Mouse (Mus musculus) heart, postnatal 10 days (tissue): Measurements from ENCODE around the gene Gm20388. TPM values are rescaled to one million over a fixed set of nuclear protein-coding genes. Genes with fewer than 3 reads are reported as not detected.

Source experiments
- DNase-seq, 2 experiments: peaks; one replicate each; pipeline ENCODE4 v3.0.0; 2021
- intact Hi-C: fragments of 180-260 bp; cut with DNase I; formaldehyde crosslinking; loops from one replicate; pipeline ENCODE4 v1.15.1; 2025
- total RNA-seq, 2 experiments: library from RNA; stranded (reverse); gene quantifications; 2 replicates each; pipeline ENCODE4 v1.2.3; 2021

Gm20388 gene
- total RNA-seq, 2 experiments from 2014 or later, result 2.0 to 2.2 TPM

GRCm38 (mm10) chr8:120681113-120681512 lies 770.5 kb downstream of the Gm20388 start:
- DNase-seq, result no peak
- intact Hi-C loops, result loop anchor here (5.0 kb wide), 2 partner anchors 56 to 411 kb away; partner anchors contain the start of gene Irf8

GRCm38 (mm10) chr8:120683602-120684001 lies 773.0 kb downstream of the Gm20388 start:
- peak; percentile 85 to 89 for DNase-seq
- intact Hi-C loops, result loop anchor here (5.0 kb wide), 2 partner anchors 54 to 409 kb away; partner anchors contain the start of gene Irf8

GRCm38 (mm10) chr8:120684082-120684481 lies 773.4 kb downstream of the Gm20388 start:
- no peak for DNase-seq
- intact Hi-C loops, result loop anchor here (5.0 kb wide), 2 partner anchors 53 to 408 kb away; partner anchors contain the start of gene Irf8

GRCm38 (mm10) chr8:120685097-120685496 lies 774.5 kb downstream of the Gm20388 start:
- intact Hi-C loops, result no loop called here
- peak; percentile 66 to 69 for DNase-seq

- intact Hi-C loops, result no loop called here
- DNase-seq, result no peak
Observed at GRCm38 (mm10) chr8:120685591-120685990, 775.0 kb downstream of the Gm20388 start.

- intact Hi-C loops, result no loop called here
- no peak for DNase-seq
Observed at GRCm38 (mm10) chr8:120686051-120686450, 775.4 kb downstream of the Gm20388 start.

- intact Hi-C loops, result no loop called here
- no peak for DNase-seq
Observed at GRCm38 (mm10) chr8:120686576-120686975, 775.9 kb downstream of the Gm20388 start.

GRCm38 (mm10) chr8:120687786-120688185 lies 777.1 kb downstream of the Gm20388 start:
- intact Hi-C loops, result no loop called here
- DNase-seq, result peak; percentile 67 to 68

- intact Hi-C loops, result no loop called here
- DNase-seq, result no peak
Observed at GRCm38 (mm10) chr8:120688511-120688910, 777.9 kb downstream of the Gm20388 start.

- intact Hi-C loops, result no loop called here
- DNase-seq, result no peak
Observed at GRCm38 (mm10) chr8:120692934-120693333, 782.3 kb downstream of the Gm20388 start.

- intact Hi-C loops, result no loop called here
- no peak for DNase-seq
Observed at GRCm38 (mm10) chr8:120693861-120694493, 783.3 kb downstream of the Gm20388 start.

GRCm38 (mm10) chr8:120696401-120697153 lies 785.9 kb downstream of the Gm20388 start:
- peak; percentile 78 to 79 for DNase-seq
- intact Hi-C loops, result no loop called here

GRCm38 (mm10) chr8:120697154-120697978 lies 786.7 kb downstream of the Gm20388 start:
- intact Hi-C loops, result no loop called here
- DNase-seq, result peak; percentile 69 to 76

GRCm38 (mm10) chr8:120697979-120698272 lies 787.3 kb downstream of the Gm20388 start:
- intact Hi-C loops, result no loop called here
- DNase-seq, result no peak

GRCm38 (mm10) chr8:120698426-120698825 lies 787.8 kb downstream of the Gm20388 start:
- intact Hi-C loops, result no loop called here
- DNase-seq, result no peak

GRCm38 (mm10) chr8:120699079-120699478 lies 788.4 kb downstream of the Gm20388 start:
- DNase-seq, result no peak

GRCm38 (mm10) chr8:120699565-120699964 lies 788.9 kb downstream of the Gm20388 start:
- no peak for DNase-seq
- intact Hi-C loops, result no loop called here

More at GRCm38 (mm10) chr8:120699079-120699478, 788.4 kb downstream of the Gm20388 start:
- intact Hi-C loops, result no loop called here

- intact Hi-C loops, result no loop called here
- no peak for DNase-seq
Observed at GRCm38 (mm10) chr8:120700053-120700452, 789.4 kb downstream of the Gm20388 start.

- no peak for DNase-seq
- intact Hi-C loops, result no loop called here
Observed at GRCm38 (mm10) chr8:120701758-120702465, 791.3 kb downstream of the Gm20388 start.

- peak; percentile 67 to 68 for DNase-seq
- intact Hi-C loops, result no loop called here
Observed at GRCm38 (mm10) chr8:120704203-120704602, 793.6 kb downstream of the Gm20388 start.

GRCm38 (mm10) chr8:120705163-120705562 lies 794.5 kb downstream of the Gm20388 start:
- DNase-seq, result no peak
- intact Hi-C loops, result no loop called here
